Mouse (Mus musculus) liver, embryonic 12.5 days (tissue): Measurements from ENCODE around the gene Cdk20. TPM values are rescaled to one million over a fixed set of nuclear protein-coding genes. Genes with fewer than 3 reads are reported as not detected.
A peak's percentile ranks its signal among the peaks of the same experiment; 100 is the strongest.

Source experiments
- ATAC-seq: fragments of 200-750 bp; cut with Nextera tagmentation; 2 replicates; pipeline ENCODE4 v1.8.0; 2017; ENCODE audit warnings: moderate number of reproducible peaks, mild to moderate bottlenecking, moderate library complexity
- H3K27ac ChIP-seq: fragments of 300-500 bp; sonication (generic); 2 replicates; pipeline ENCODE4 v1.5.1; 2016; ENCODE audit warnings: mild to moderate bottlenecking
- H3K27me3 ChIP-seq: fragments of 300-500 bp; sonication (generic); replicated peaks from 2 replicates; pipeline ENCODE4 v1.6.1; 2016; ENCODE audit warnings: mild to moderate bottlenecking, moderate library complexity
- H3K36me3 ChIP-seq: fragments of 300-500 bp; sonication (generic); 2 replicates; pipeline ENCODE4 v1.6.1; 2016; ENCODE audit warnings: mild to moderate bottlenecking, moderate library complexity
- H3K4me1 ChIP-seq: fragments of 300-500 bp; sonication (generic); 2 replicates; pipeline ENCODE4 v1.6.1; 2016
- H3K4me2 ChIP-seq: fragments of 300-500 bp; sonication (generic); 2 replicates; pipeline ENCODE4 v1.6.1; 2016; ENCODE audit warnings: mild to moderate bottlenecking, moderate library complexity
- H3K4me3 ChIP-seq: fragments of 300-500 bp; sonication (generic); 2 replicates; pipeline ENCODE4 v1.5.1; 2016; ENCODE audit warnings: mild to moderate bottlenecking, moderate library complexity
- H3K9ac ChIP-seq: fragments of 300-500 bp; sonication (generic); 2 replicates; pipeline ENCODE4 v1.6.1; 2016; ENCODE audit warnings: mild to moderate bottlenecking, moderate library complexity
- H3K9me3 ChIP-seq: fragments of 300-500 bp; sonication (generic); replicated peaks from 2 replicates; pipeline ENCODE4 v1.6.1; 2016; ENCODE audit warnings: mild to moderate bottlenecking, moderate library complexity
- WGBS: fragments of 180-500 bp; shearing (Covaris S2); methylation state at CpG from one replicate; pipeline ENCODE4 v1.1.7; 2016; ENCODE audit not compliant: insufficient replicate concordance; 5-methylcytosine and 5-hydroxymethylcytosine counted together
- polyA plus RNA-seq: library from polyadenylated mRNA; unstranded; fragments of >200 nt; fragmentation: Nextera tagmentation; extraction: Ambion mirVana; gene quantifications from 2 replicates; pipeline ENCODE4 v1.2.1, GENCODE M21; 2016

Gene Cdk20
- polyA plus RNA-seq, 1 experiment from 2014 or later: 5.5 TPM

DNA sequence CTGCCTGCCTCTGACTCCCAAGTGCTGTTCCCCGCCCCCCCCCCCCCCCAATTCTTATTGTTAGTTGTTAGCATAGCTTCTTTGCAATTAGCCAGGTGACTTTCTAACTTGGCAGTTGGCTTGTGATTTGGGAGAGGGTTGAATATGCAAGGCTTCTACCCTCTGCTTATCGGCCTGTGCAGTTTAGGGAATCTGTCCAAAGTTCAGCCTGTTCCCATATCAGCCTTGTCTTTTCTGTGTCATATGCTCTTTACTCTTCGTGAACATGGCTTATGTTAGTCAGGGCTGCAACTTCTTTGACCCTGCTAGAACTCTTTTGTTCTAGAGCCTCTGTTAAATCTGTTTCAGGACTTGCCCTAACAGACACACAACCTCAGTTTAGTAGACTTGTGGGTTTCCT is 7.8 kb upstream of the Cdk20 start:
- H3K4me2 ChIP-seq: no peak overlapping the region
- H3K4me1 ChIP-seq: peaks cover 10% of the 10 kb centered on the region
- no peak overlapping the region for H3K9ac ChIP-seq
- no peaks in the 10 kb centered on the region for H3K36me3 ChIP-seq
- no peak overlapping the region for H3K4me3 ChIP-seq
- 50% methylated on average over 3 of the region's 3 CpGs for WGBS
- ATAC-seq: no peak
- H3K27me3 ChIP-seq: no peaks in the 10 kb centered on the region
- H3K9me3 ChIP-seq: no peaks in the 10 kb centered on the region
- no peak overlapping the region for H3K27ac ChIP-seq

DNA sequence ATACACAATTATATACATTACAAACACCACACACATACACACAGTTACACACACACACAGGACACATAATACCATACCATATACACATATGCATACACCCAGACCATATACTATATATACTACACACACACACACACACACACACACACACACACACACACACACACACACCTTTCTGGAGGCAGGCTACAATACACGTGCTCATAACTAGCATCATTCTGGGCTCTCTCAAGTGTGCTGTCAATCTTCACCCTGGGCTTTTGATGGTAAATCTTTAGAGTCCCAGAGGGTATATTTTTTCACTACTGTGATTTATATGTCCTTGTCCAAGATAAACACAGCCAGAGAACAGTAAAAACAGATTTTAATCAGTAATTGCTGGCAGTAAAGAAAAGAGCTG is 6.8 kb upstream of the Cdk20 start:
- no peak overlapping the region for H3K4me3 ChIP-seq
- no peak overlapping the region for H3K9ac ChIP-seq
- no peak overlapping the region for H3K27ac ChIP-seq
- peaks cover 10% of the 10 kb centered on the region for H3K4me1 ChIP-seq
- ATAC-seq: no peak
- 71% methylated on average over 1 of the region's 1 CpGs for WGBS
- no peaks in the 10 kb centered on the region for H3K9me3 ChIP-seq
- H3K36me3 ChIP-seq: no peaks in the 10 kb centered on the region
- no peak overlapping the region for H3K4me2 ChIP-seq
- no peaks in the 10 kb centered on the region for H3K27me3 ChIP-seq

DNA sequence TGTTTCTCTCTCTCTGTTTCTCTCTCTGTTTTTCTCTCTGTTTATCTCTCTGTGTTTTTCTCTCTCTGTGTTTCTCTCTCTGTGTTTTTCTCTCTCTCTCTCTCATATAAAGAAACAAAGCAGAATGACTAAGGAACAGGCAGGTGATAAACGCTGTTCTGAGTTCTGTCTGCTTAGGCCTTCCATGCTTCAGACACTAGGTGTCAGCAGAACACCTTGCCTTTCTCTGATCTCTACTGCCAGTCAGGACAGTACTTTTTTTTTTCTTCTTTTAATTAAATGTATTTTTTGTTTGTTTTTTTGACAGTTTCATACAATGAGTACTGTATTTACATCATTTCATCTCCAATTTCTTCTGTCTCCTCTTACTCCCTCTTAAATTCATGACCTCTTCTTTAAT is 2.8 kb upstream of the Cdk20 start:
- ATAC-seq: no peak
- 19% methylated on average over 1 of the region's 1 CpGs for WGBS
- no peak overlapping the region for H3K4me2 ChIP-seq

DNA sequence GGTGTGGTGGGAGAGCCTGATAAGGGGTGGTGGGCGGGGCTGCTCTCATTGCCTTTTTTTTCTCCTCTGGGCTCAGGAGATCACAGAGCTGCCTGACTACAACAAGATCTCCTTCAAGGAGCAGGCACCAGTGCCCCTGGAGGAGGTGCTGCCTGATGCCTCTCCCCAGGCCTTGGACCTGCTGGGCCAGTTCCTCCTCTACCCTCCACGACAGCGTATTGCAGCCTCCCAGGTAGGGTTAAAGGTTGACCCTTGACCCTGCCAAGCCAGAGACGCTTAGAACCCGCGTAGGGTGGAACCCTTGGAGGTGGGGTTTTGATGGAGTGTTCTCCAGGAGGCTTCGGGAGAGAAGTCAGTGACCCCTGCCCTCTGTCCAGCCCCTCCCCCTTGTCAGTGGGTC is 5.7 kb downstream of the Cdk20 start:
- Histone ChIP-seq H3K9me3 (no peaks in the 10 kb centered on the region), H3K4me3 (no peak overlapping the region), H3K9ac (no peak overlapping the region), H3K4me1 (peaks cover 23% of the 10 kb centered on the region), H3K27ac (no peak overlapping the region), H3K4me2 (no peak overlapping the region), H3K36me3 (peaks cover 10% of the 10 kb centered on the region; the same call in 1 of the 2 replicates), H3K27me3 (no peaks in the 10 kb centered on the region)
- 68% methylated on average over 7 of the region's 7 CpGs for WGBS
- ATAC-seq: no peak

More for the DNA sequence above, 2.8 kb upstream of the Cdk20 start:
- H3K27me3 ChIP-seq: no peaks in the 10 kb centered on the region
- H3K36me3 ChIP-seq: no peaks in the 10 kb centered on the region
- H3K4me1 ChIP-seq: peaks cover 28% of the 10 kb centered on the region
- no peaks in the 10 kb centered on the region for H3K9me3 ChIP-seq
- no peak overlapping the region for H3K4me3 ChIP-seq
- no peak overlapping the region for H3K9ac ChIP-seq
- H3K27ac ChIP-seq: no peak overlapping the region

DNA sequence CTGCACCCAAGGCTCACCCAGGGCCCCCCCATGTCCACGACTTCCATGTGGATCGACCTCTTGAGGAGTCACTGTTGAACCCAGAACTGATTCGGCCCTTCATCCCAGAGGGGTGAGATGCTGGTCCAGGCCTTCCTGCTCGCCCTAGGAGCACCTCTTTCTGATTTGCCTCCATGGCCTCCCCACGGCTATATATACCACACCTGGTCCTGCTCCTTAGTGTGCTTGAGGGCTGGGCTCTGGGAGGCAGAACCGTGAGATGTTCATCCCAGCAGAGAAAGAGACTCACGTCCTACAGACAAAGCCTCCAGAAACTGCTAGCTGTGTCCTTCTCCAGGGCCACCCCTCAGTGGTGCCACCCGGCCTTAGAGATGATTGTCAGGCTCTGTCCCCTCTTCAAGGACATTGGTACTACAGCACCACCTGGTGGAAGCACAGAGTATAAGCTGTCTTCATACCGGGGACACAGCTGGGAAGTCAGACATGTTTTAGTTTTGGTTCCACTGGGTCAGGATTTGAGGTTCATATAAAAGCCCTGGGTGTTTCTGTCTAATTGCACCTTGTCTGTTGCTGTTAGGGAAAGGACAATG is 6.8 kb downstream of the Cdk20 start:
- no peak overlapping the region for H3K4me3 ChIP-seq
- H3K4me2 ChIP-seq: no peak overlapping the region
- H3K4me1 ChIP-seq: peaks cover 13% of the 10 kb centered on the region
- no peak overlapping the region for H3K27ac ChIP-seq
- H3K9me3 ChIP-seq: no peaks in the 10 kb centered on the region
- no peaks in the 10 kb centered on the region for H3K27me3 ChIP-seq
- H3K9ac ChIP-seq: no peak overlapping the region
- ATAC-seq: peak; percentile 48; the same call in 1 of the 2 replicates
- H3K36me3 ChIP-seq: peaks cover 10% of the 10 kb centered on the region; the same call in 1 of the 2 replicates
- 45% methylated on average over 9 of the region's 9 CpGs for WGBS

DNA sequence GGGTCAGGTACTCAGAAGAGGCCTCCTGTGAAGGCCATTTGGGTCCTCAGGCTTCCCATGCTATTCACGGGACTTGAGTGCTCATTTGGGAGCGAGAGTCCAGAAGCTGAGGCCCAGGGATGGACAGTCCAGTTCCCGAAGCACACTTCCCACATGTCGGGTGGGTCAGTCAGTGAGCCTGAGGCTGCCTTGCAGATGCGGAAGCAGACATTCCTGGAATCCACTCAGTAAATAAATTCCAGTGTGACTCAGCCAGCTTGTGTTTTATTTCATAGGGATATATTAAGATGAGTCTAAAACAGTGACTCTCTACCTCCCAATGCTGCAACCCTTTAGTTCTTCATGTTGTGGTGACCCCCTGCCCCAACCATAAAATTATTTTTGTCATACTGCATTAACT is 7.4 kb downstream of the Cdk20 start:
- WGBS: 74% methylated on average over 5 of the region's 5 CpGs
- Histone ChIP-seq H3K4me3 (no peak overlapping the region), H3K9ac (no peak overlapping the region), H3K27ac (no peak overlapping the region), H3K4me1 (peaks cover 13% of the 10 kb centered on the region), H3K27me3 (no peaks in the 10 kb centered on the region), H3K9me3 (no peaks in the 10 kb centered on the region), H3K36me3 (peaks cover 10% of the 10 kb centered on the region; the same call in 1 of the 2 replicates), H3K4me2 (no peak overlapping the region)
- ATAC-seq: no peak

DNA sequence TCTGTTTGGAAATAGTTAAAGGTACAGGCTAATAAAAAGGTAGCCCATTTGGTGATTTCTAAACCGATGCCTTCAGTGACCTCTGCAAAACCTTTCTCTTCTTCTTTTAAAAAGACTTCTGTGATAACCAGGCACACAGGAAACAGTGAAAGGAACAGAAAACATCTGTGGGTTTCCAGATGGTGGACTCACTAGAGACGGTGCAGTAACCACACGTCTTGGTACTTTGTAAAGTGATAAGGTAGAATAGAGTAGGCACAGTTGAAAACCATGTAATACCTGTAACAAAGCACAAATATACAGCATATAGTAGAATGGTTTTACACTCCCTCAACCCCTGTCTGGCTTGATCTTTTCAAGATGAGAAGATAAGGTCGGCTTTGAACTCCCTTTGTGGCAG is 8.5 kb downstream of the Cdk20 start:
- 31% methylated on average over 4 of the region's 4 CpGs for WGBS
- Histone ChIP-seq H3K4me1 (peaks cover 19% of the 10 kb centered on the region), H3K36me3 (peaks cover 10% of the 10 kb centered on the region; the same call in 1 of the 2 replicates), H3K4me2 (no peak overlapping the region), H3K27ac (no peak overlapping the region), H3K27me3 (no peaks in the 10 kb centered on the region), H3K9me3 (no peaks in the 10 kb centered on the region), H3K4me3 (no peak overlapping the region), H3K9ac (no peak overlapping the region)
- no peak for ATAC-seq

DNA sequence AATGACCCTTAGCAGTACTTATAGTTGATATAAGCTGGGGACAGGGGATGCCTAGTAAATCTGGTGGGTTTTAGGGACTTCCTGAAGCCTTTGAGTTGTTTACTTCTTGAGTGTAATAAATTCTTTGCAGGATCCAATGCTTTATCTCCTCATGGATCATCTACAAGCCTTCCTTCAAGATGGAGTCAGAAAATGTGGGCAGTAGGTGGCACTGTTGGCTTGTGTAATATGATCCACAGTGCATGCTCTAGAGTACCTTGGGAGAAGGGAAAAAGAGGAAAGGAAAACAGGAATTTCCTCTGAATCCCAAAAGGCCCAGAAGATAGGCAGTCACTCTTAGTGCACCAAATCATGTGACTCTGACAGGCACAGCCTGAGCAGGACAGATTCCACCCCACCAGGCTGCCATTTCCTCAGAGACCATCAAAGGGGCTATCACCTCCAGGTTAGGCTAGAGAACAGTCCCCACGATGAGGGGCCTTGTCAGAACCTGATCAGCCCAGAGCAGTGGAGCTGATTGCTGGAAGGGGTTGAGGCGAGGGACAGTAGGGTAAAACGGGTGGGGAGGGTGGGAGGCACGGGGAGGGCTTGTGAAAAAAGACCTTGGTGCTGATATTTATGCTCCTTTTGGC is 11.3 kb downstream of the Cdk20 start:
- H3K36me3 ChIP-seq: peaks cover 5% of the 10 kb centered on the region; the same call in 1 of the 2 replicates
- peaks cover 14% of the 10 kb centered on the region; the same call in 1 of the 2 replicates for H3K4me1 ChIP-seq
- no peak overlapping the region for H3K27ac ChIP-seq
- 44% methylated on average over 4 of the region's 4 CpGs for WGBS
- ATAC-seq: no peak
- H3K27me3 ChIP-seq: no peaks in the 10 kb centered on the region
- no peaks in the 10 kb centered on the region for H3K9me3 ChIP-seq
- H3K9ac ChIP-seq: no peak overlapping the region
- no peak overlapping the region for H3K4me3 ChIP-seq
- H3K4me2 ChIP-seq: no peak overlapping the region

DNA sequence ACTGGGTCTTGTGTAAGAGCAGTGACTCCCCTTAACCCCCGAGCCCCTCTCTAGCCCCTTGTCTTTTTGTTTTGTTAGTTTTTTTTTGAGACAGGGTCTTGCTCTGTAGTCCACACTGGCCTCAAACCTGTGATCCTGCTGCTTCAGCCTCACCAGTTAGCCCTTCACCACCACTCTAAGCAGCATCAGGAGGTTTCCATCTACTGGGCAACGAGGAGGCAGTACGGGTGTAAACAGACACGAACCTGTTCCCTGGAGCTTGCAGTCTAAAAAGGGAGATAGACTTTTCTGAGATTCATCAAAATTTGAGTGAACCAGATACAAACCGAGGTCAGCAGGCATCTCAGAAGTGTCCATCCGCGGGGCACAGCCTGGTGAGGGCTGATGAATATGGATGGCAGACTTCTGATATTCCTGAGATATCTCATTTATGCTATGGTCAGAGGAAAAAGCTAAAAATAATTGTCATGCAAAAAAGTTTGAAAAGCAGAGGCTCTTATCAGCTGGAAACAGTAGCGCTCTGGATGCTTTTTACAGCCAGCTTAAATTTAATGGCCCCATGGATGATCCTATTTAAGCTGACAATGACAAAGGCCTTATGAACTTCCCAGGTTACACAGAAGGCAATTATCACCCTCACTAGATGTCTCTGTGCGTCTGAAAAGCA is 13.3 kb downstream of the Cdk20 start:
- no peaks in the 10 kb centered on the region for H3K9me3 ChIP-seq
- WGBS: 46% methylated on average over 9 of the region's 9 CpGs
- H3K9ac ChIP-seq: no peak overlapping the region

DNA sequence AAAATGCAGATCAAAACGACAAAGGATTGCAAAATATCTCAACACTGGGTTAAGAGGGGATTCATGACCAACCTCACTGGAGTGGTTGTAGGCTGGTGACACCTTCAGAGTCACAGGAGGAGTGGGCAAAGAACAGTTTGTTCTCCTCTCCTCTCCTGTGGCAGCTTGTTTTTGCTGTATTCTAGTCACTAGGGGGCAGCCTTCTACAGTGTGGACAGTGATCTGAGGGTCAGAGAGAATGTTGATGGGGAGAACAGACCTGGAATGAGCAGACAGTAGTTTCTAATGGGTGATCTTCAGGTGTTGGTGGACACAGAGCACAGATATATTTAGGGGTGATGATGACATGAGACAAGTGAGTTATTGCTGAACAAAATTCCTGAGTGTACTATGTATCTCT is 15.8 kb downstream of the Cdk20 start:
- peak; percentile 59 for ATAC-seq
- Histone ChIP-seq H3K27ac (no peak overlapping the region), H3K27me3 (no peaks in the 10 kb centered on the region), H3K9me3 (no peaks in the 10 kb centered on the region), H3K4me1 (peaks cover 24% of the 10 kb centered on the region), H3K4me2 (no peak overlapping the region), H3K36me3 (no peaks in the 10 kb centered on the region), H3K4me3 (no peak overlapping the region), H3K9ac (no peak overlapping the region)
- WGBS: 0% methylated on average over 1 of the region's 1 CpGs

More for the DNA sequence above, 13.3 kb downstream of the Cdk20 start:
- no peak overlapping the region for H3K27ac ChIP-seq
- no peak overlapping the region for H3K4me3 ChIP-seq
- ATAC-seq: no peak
- H3K4me2 ChIP-seq: no peak overlapping the region
- H3K36me3 ChIP-seq: no peaks in the 10 kb centered on the region
- peaks cover 28% of the 10 kb centered on the region for H3K4me1 ChIP-seq
- no peaks in the 10 kb centered on the region for H3K27me3 ChIP-seq

DNA sequence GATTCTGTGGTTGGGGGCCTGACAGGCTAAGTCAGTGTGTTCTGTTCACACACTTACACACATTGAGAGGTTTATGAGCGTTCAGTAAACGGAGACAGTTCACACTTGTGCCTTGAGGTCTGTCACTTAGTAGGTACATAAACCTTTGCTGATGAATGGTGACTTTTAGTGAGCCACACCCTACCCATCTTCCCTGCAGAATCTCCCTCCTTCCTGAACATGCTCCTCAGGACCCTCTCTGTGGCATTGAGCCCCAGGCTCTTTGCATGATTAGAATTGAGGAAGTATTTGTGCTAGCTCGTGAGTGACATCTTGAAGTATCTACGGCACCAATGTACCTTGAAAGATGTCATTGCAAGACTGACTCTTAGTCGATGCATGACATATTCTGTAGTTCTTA is 16.6 kb downstream of the Cdk20 start:
- Histone ChIP-seq H3K36me3 (no peaks in the 10 kb centered on the region), H3K4me3 (no peak overlapping the region), H3K9me3 (no peaks in the 10 kb centered on the region), H3K4me1 (peaks cover 24% of the 10 kb centered on the region), H3K4me2 (no peak overlapping the region), H3K27me3 (no peaks in the 10 kb centered on the region), H3K9ac (no peak overlapping the region), H3K27ac (no peak overlapping the region)
- ATAC-seq: no peak
- WGBS: 57% methylated on average over 5 of the region's 5 CpGs
